In the genomic region with DNA sequence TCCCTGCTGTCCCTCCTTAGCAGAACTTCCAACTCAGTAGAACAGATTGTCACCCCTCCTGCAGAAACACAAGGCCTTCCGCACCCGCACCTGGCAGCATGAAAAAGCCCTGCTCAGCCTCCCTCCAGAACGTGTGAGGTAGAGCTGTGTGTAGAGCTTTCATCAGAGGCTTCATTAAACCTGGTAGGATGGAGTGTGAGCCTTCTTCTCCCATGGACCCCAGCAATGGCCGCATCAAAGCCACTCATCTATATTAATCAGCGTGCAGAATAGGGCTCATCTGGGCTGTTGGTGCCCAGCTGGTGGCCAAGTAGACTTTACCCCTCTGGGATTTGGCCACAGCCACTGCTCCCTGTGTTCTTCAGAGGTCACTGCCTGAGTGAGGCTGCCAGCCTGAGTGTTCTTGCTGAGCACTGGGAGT, we compare ENCODE assay signal across 17 mouse cellular contexts.
A peak's percentile ranks its signal among the peaks of the same experiment; 100 is the strongest.
DNase-seq lines count a peak whose midpoint lies in the region; ATAC-seq and TF ChIP-seq lines count a peak whose summit lies in the region.
"Had no signal": no experiment of that assay in that cellular context is flagged by ENCODE, and none has a peak within 500 bp of the region (broad histone marks: within the 10 kb centered on the region; RNA-seq: fewer than 3 reads in every experiment).

No protein-coding gene starts in this region.

- no peaks in the 10 kb centered on the region for H3K4me1 ChIP-seq in heart, adult 2 months (ENCODE audit: control insufficient read depth, insufficient read depth, low read length)
- H3K4me1 ChIP-seq in cerebellum, adult 2 months (ENCODE audit: control insufficient read depth, insufficient read depth, low read length): peaks cover 20% of the 10 kb centered on the region; the same call in 1 of the 2 replicates
- H3K4me1 ChIP-seq: embryonic facial prominence, embryonic 13.5 days had no signal

- no peaks in the 10 kb centered on the region for H3K27me3 ChIP-seq in heart, adult 2 months (ENCODE audit: control insufficient read depth, insufficient read depth, low read length)
- H3K27me3 ChIP-seq in cerebellum, adult 2 months (ENCODE audit: control insufficient read depth, insufficient read depth, low read length): no peaks in the 10 kb centered on the region
- H3K27me3 ChIP-seq: embryonic facial prominence, embryonic 13.5 days; intestine, embryonic 15.5 days; megakaryocyte, embryonic 14.5 days had no signal

- H3K36me3 ChIP-seq in heart, adult 2 months (ENCODE audit: control insufficient read depth, insufficient read depth, low read length): no peaks in the 10 kb centered on the region
- H3K36me3 ChIP-seq: embryonic facial prominence, embryonic 13.5 days; intestine, embryonic 15.5 days had no signal

- no peak overlapping the region for H3K9ac ChIP-seq in heart, adult 2 months (ENCODE audit: low read depth, low read length)
- H3K9ac ChIP-seq: embryonic facial prominence, embryonic 13.5 days; intestine, embryonic 15.5 days; lung, embryonic 14.5 days had no signal

- H3K4me3 ChIP-seq in heart, adult 2 months: no peak overlapping the region
- H3K4me3 ChIP-seq in cerebellum, adult 2 months (replicated peaks; ENCODE audit: insufficient read depth, low read depth, low read length): no peak overlapping the region
- H3K4me3 ChIP-seq: embryonic facial prominence, embryonic 13.5 days; forebrain, embryonic 10.5 days; intestine, embryonic 15.5 days; left cerebral cortex, adult 2 months; megakaryocyte, embryonic 14.5 days; myocyte had no signal

- 90% methylated on average over 5 of the region's 5 CpGs for WGBS in heart, adult 2 months
- 16% methylated on average over 5 of the region's 5 CpGs for WGBS in cerebellum, adult 2 months

- no peak for ATAC-seq in monocyte, adult 5-6 weeks (replicated peaks; ENCODE audit: insufficient number of reproducible peaks, low FRiP score, low TSS enrichment, poor library complexity, severe bottlenecking)
- no peak for ATAC-seq in granulocyte monocyte progenitor cell, adult 5-6 weeks (replicated peaks; ENCODE audit: poor library complexity, severe bottlenecking)
- ATAC-seq: intestine, embryonic 15.5 days had no signal

- no peaks in the 10 kb centered on the region for H3K79me2 ChIP-seq in heart, adult 2 months (replicated peaks; ENCODE audit: control insufficient read depth, insufficient read depth, low read length)

- no peak for TF ChIP-seq CTCF in heart, adult 2 months (IDR thresholded peaks at IDR 0.05)
- no peak for TF ChIP-seq CTCF in cerebellum, adult 2 months (IDR thresholded peaks at IDR 0.05; ENCODE audit: borderline replicate concordance, insufficient read depth, low read depth, low read length)

- no peak for TF ChIP-seq POLR2A in heart, adult 2 months (IDR thresholded peaks at IDR 0.05; ENCODE audit: insufficient read depth, low read depth, low read length)
- TF ChIP-seq POLR2A in cerebellum, adult 2 months (IDR thresholded peaks at IDR 0.05; ENCODE audit: borderline replicate concordance, insufficient read depth, low read length): no peak

- intact Hi-C loops in heart, adult 2 months (cut with DNase I): no loop called here

- no peak for TF ChIP-seq EP300 in heart, adult 2 months (IDR thresholded peaks at IDR 0.05; ENCODE audit: insufficient read depth, low read depth, low read length)

- no peak overlapping the region for H3K27ac ChIP-seq in heart, adult 2 months
- peak overlapping the region; percentile 64 for H3K27ac ChIP-seq in cerebellum, adult 2 months (ENCODE audit: insufficient read depth, low read length)
- H3K27ac ChIP-seq: embryonic facial prominence, embryonic 13.5 days; forebrain, embryonic 10.5 days; intestine, embryonic 15.5 days; left cerebral cortex, adult 2 months had no signal

- peak; percentile 80 for DNase-seq in heart, adult 11 months
- no peak for DNase-seq in heart, adult 2 months
- peak; percentile 32 for DNase-seq in layer of hippocampus, adult 9-11 months
- no peak for DNase-seq in layer of hippocampus, postnatal 25 days (ENCODE audit: extremely low spot score in 1 of 2, low spot score in 1 of 2)
- DNase-seq in cerebellum, adult 2 months: peak; percentile 70 to 83
- peak; percentile 47 for DNase-seq in kidney, postnatal 10 days
- DNase-seq: adrenal gland, postnatal 25 days; lung, embryonic 14.5 days; thymus, adult 18-20 months had no signal

Comparison
In these comparisons a context has a peak if more than half of its experiments do, and no peak if none do; other contexts are left out.
1. DNase-seq: peak in heart, adult 11 months (single experiment), layer of hippocampus, adult 9-11 months (single experiment), cerebellum, adult 2 months (2 of 2) and kidney, postnatal 10 days (single experiment); none in heart, adult 2 months (0 of 2) and layer of hippocampus, postnatal 25 days (0 of 2).